Mouse (Mus musculus) heart, postnatal 0 days (tissue): ENCODE results near the gene Atf1.

Experiments
- CTCF ChIP-seq: IDR thresholded peaks from 2 replicates; pipeline ENCODE4 v1.5.1; 2016; ENCODE audit warnings: antibody characterized with exemption, control low read depth, low read depth
- EP300 ChIP-seq: IDR thresholded peaks from 2 replicates; pipeline ENCODE4 v1.6.1; 2016; ENCODE audit warnings: antibody characterized with exemption, low read depth

DNA sequence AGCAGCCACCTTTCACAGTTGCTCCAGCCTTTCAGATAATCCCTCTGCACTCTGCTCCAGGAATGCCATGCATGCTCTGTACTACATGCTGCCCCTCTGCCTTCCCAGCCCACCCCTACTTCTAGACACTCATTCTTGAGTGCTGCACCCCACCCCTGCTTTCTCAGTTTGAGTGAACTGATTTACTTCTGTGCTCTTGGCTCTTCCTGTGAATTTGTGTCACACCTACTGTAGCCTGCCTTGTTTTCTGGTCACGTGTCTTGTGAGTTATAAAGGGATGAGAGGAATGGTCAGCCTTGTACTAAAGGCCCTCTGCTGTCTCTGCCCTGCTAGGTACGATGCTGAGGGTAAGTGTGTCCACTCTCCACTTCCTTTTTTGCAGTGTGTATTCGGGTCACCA is 25.8 kb upstream of the Atf1 start:
- no peak for TF ChIP-seq CTCF
- no peak for TF ChIP-seq EP300
